Mouse (Mus musculus) cerebellum, adult 8-10 months (tissue): ENCODE results near the gene Sorbs2.

Experiments used
- DNase-seq: peaks from one replicate; pipeline ENCODE4 v3.0.0; 2022

Gene Sorbs2

DNA sequence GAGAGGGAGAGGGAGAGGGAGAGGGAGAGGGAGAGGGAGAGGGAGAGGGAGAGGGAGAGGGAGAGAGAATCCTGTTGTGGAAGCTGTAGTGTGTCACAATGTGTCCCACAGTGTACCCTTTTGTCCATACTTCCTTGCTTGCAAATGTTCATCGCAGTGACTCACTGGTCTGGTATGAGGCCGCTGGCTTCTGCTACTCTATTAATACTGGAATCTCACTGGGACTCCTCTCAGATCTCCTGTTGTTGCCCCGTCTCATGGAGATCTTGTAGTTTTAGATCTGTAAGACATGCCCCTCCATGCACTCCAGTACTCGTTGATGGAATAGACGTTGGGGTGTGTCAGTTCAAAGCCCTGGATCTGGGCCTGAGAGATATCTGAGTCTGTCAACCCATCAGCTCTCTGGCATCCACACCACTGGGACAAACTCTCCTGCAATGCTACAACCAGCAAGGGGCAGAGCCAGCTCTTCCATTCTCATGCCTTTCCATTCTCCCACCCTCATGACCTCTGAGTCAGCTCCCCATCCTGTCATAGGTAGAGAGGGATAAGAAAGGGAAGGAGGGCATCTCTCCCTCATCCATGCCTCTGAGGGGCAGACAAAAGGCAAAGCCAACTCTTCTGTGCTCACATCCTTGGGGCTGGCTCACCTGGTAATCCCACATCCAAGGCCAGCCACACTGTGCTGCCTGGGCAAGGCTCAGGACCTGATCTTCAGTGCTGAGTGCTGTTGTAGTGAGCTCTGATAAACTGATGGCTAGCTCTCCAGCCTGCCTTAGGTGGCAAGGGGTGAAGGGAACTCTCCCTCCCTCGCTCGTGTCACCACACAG lies 72.3 kb downstream of the Sorbs2 start:
- DNase-seq = no peak

DNA sequence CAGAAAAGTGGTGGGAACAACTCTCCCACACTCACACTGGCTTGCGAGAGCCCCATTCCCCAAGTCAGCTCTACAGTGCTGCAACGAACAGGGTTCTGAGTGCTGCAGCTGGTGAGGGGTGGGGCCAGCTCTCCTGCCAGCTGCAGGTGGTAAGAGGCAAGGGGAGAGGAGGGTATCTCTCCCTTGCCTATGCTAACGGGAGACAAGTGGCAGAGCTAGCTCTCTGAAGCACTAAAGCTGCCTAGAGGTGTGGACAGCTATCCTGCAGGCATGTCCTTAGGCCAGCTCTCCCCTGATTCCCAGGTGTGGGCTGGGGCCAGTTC lies 72.9 kb downstream of the Sorbs2 start:
- no peak for DNase-seq

DNA sequence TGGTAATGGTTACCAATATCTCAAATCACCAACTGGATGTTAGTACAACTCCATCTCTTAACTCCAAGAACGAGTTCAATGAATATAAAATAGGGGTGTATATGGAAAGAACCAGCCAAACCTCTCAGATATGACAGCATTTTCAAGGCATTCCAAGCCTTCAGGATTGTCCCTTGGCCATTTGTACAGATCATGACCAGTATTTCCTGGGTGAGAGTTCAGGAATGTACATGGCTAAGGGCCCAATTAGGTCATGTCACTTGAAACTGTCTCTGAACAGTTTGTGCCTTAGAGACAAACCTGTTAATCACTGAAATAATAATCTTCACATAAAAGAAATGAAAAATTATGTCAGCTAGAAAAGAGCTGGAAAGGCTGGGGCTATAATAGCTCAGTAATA lies 76.3 kb downstream of the Sorbs2 start:
- DNase-seq = no peak

DNA sequence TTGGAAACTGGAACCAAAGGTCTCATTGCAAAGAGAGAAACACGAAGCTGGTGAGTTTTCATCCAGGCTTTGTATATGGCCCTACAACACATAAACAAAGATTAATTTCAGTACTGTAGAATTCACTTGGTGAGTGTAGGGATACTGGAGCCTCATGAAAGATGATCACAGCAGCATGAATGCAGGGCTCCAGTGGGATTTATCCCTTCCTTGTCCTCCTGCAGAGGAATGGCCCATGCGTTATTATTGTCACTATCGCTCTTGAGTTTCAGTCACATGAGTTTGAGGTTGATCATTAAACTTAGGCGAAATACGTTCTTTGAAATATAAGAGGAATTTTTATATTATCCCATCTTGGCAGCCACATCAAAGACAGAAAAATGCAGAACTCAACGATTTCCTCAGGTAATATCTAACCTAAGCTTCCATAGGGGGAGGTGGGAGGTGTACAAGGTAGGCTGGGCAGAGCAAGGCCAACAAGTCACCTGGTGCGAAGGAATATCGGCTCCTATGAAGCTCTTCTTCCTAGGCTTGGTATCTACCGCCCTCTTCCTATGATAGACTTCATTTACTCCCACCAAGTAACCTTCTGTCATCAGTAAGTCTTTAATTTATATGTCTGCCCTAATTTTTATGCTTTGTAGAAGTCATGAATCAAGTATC lies 76.9 kb downstream of the Sorbs2 start:
- DNase-seq = no peak

DNA sequence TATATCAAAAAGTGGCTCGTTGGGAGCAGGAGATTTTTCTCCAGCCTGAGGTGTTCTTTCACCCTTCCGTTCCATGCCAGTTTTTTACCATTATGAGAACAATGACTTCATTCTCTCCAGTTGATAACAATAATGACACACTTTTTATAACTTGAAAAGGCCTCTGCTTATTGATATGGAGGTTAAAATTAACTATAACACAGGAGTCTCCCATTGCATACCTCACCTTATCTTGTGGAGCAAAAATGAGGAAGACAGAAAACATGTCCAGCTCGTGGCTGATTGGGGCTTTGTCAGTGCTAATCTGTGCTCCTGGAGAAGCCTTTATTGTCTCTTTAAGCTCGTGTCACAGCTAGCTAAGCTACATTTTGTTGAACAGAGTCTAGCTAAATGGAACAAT lies 77.6 kb downstream of the Sorbs2 start:
- no peak for DNase-seq

DNA sequence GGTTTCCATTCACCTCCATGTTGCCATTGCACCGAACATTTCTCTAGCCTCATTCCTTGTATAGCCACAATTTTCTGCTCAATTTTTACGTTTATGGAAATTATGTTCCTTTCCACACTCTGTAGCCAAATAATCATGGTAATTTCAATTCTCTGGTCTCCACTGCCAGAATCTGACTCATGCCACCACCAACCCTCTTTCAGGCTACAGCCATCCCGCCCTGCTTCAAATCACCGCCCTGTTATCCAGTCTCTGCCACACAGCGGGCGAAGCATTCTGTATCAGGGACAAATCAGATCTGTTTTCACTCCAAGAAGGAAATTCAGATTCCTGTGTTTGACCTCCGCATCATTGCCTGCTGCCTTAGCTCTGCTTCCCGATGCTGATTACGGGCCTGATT lies 79.4 kb downstream of the Sorbs2 start:
- no peak for DNase-seq

DNA sequence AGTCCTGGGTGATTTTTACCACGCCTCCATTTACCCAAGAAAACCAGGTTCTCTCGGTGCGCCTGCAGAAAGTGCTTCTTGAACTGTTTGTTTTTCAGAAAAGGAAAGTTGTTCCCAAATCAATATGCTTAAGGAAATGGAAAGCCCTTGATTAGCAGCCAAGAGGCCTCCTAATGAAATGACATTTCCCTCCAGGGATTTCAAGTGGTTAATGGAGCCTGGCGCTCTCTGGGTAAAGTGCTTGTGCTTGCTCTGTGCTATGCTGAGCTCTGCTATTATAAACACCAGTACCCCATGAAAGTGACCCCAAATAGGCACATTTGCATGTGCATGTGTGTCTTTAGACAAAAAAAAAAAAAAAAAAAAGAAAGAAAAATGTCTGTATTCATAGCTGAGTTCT lies 84.3 kb downstream of the Sorbs2 start:
- no peak for DNase-seq

DNA sequence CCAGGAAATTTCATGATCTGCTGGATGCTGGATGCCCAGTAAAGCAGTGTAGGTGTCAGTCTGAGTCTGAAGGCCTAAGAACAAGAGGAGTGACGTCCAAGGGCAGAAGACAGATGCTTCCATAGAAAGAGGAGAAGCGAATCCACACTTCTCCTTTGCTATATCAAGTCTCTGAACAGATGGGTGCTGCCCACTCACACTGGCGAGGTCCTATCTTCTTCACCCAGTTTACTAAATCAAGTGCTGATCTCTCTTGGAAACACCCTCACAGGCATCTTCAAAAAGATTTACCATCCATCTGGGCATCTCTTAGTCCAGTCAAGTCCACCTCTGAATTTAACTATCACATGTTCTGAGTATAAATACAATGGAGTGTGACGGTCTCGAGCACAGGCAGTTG lies 86.1 kb downstream of the Sorbs2 start:
- no peak for DNase-seq

DNA sequence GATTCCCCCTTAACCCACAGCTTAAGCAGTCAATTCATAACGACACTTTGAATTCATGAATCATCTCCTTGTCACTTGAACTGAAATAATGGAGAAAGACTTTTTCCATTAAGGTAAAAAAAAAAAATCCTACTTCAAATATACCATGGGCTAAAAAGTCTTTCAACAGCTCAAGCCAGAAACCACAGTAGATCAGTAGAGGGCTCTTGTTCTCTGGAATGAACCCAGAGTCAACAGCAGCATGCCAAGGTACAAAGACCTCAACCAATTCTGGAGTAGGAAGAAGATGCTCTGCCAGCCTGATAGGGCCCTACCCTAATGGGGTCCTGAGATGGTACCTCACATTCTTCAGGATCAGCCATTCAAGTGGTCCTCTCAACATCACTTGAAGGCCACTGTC lies 88.4 kb downstream of the Sorbs2 start:
- no peak for DNase-seq

DNA sequence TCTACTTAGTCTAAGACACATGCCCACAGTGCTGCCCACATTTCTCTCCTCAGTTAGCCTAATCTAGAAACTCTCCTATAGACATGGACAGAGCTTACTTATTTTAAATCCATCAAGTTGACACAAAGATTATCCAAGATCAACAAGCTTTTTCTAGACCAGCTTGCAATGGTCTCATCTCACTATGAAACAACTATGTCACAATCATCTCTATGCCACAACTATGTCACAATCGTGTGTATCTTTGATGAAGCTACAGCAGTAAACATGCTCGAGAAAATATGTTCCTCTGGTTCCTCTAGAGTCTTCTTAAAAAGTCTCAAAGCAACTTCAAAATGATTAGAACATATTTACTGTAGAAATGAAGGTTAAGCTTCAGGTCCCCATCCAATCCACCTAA lies 89.0 kb downstream of the Sorbs2 start:
- DNase-seq = no peak

DNA sequence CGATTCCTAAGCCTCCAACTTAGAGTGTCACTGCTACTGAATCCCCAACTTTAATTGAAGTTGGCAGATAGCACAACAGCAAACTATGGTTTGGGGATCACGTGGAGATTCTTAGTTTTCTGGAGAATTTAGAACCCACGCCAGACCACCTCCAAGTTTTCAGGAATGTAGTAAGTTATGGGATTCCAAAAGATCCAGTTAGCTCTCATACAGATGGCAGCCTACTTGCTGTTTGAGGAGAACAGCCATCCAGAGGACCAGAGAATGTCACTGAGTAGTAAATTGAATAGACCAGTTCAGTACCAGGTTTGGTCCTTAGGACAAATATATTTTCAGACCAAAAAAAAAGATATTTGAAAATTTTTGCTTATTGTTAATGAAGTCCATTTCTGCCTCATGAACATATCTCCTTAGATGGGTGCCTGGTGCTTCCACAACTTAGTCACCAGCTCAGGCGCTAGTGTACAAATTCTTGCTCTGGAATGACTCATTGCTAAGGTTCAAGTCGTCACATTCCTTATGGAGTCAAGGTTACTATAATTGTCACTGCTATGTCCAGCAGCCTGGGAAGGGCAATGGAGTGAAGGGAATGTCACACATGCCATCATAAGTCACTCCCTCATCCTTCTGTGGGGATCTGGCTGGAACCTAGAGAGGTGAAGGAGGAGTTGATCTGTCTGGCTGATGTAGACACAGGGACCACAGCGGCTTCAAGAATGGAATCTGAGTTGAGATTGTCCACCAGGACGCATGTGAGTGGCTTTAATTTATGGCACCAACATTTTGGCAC lies 90.2 kb downstream of the Sorbs2 start:
- DNase-seq = no peak

DNA sequence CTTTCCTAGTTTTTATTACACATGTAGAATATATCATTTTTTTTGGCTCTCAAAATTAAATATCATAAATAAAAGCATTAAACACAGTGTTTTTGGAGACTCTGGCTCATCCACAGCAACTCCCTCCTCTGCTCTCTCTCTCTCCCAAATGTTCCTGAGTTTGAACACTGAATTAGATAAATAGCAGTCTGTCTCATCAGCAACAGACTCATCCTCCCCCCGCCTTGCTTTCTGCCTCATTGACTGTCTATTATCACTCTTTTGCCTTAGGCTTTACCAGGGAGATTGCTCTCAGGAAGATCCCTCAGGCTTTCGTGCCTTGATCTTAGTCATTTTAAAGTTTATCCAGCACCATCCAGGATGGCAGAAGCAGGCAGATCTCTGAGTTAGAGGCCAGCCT lies 91.3 kb downstream of the Sorbs2 start:
- DNase-seq = no peak

DNA sequence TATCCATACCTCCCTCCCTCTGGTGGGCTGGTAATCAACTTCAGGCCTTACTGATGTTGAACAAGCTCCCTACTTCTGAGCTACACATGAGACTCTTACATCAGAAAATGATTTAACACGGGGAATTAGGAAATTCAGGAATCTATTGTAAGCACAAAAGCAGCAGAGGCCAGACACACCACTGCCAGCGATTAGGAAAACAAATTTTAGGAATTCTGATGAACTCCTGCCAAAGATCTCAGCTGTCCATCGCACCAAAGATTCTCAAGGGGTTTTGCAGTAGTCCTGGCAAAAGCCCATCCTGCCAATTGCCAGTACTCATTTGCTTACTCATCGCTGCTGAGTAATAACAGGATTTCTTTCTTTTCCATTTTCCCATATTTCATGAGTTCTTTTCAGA lies 94.4 kb downstream of the Sorbs2 start:
- no peak for DNase-seq

DNA sequence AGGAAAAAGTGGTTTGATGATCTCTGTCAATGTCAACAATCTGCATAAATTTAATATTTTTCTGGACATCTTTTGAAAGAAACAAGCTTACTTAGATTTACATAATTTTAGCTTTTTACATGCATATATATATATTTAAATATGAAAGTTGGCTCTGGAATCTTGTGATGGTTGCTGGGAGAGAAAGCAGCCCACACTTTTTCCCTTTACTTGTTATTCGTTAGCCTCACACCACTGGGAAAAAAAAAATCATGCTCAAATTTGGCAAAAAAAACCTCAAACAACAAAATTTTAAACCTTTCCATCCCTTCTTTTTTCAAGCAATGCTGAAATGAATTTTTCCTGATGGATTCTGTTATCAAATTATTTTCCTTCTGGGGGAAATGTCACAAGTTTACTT lies 97.8 kb downstream of the Sorbs2 start:
- DNase-seq = no peak

DNA sequence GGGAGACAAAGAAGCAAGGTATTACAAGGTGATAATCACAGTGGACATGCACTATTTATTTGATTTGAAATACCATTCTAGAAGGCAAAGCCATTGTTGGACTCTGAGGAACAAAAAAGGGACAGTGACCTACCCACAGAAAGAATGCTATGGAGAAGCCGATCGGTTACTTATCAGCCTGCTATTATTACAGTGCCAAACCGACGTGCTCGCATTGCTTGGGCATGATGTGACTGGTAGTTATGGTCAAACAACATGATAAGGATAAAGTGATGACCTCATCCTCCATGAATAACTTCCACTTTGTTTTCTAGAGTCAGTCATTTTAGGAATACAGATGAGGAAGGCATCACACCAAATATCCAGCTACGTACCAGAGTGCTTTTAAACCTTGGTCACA lies 99.4 kb downstream of the Sorbs2 start:
- no peak for DNase-seq

DNA sequence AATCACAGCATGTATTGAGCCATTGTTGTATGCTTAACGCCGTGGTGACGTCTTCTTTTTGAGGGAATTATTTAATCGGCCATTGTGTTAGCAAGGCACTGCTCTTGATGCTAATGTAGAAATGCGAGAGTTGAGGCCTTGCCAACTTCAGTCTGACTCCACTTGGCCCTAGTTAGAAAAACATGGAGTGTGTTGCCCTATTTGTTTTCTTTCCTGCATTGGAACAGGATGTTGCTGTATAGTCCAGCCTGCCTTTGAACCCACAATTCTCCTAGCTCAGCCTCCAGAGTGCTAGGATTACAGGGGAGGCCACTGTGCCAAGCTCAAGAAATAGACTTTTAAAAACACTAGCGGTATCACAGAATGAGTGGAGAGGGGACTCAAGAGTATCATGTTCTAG lies 100.8 kb downstream of the Sorbs2 start:
- DNase-seq = no peak

DNA sequence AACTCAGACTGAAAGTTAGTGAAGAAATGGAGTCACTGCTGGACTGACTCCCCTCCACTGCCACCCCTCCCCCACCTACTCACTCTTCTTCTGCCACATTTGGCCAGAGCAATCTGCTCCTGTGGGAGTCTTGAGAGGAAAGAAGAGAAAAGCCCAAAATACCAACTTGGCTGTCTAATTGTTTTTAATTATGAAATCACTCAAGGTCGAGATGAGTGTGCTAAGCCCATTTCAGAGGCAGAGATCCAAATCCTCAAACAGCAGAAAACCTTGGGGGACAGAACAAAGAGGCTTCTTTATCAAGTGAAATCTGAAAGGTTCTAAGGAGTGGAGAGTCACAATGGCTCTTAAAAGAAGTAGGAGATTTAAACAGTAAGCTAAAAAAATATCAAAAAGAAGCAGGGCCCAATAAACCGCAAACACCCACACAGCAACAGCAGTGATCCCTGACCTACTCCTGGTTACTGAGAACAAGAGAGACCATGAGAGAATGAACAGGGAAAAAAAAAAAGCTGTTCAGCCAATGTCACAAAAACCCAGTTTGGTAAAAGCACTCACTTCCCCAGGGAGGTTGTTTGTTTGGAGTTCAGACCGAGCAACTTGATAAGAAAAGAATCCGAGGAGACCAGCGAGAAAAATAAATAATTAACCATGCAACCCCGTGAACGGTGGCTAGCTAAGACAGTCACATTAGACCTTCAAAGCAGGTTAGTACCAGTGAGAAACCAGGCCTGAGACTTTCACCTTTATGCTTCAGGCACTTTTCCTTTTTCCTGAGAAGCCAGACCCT lies 103.0 kb downstream of the Sorbs2 start:
- DNase-seq = no peak

DNA sequence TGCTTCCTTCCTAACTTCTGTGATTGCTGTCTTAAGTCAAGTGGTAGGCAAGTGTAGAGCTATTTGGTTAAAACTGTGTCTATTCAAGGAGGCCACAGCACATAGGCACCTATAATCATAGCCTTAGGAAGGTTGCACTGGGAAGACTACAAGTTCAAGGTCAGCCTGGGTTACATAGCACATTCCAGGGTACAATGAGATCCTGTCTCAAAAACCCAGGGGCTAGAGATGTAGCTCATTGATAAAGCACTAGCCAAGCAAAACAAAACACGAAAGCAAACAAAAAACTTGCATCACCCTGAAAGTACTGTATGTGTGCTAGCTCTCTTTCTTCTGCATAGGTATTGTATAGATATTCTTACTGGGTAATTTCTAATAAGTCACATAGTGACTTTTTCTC lies 103.7 kb downstream of the Sorbs2 start:
- DNase-seq = no peak

DNA sequence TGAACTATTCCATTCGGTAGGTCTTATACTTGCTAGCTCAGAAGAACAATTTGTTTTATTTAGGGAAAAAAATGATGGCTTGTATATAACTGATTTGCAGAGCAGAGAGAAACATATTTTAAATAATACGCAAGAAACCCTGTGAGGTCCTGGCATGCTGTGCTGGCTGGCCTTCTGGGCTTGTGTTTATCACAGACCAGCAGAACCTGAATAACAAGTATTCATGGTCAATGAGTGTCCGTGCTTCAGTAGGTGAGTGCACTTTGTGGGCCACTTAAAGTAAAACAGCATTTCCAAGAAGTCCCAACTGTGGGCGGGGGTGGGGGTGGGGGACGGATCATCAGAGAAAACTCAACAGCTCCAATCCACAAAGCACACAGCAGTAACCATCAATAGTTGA lies 107.0 kb downstream of the Sorbs2 start:
- no peak for DNase-seq

DNA sequence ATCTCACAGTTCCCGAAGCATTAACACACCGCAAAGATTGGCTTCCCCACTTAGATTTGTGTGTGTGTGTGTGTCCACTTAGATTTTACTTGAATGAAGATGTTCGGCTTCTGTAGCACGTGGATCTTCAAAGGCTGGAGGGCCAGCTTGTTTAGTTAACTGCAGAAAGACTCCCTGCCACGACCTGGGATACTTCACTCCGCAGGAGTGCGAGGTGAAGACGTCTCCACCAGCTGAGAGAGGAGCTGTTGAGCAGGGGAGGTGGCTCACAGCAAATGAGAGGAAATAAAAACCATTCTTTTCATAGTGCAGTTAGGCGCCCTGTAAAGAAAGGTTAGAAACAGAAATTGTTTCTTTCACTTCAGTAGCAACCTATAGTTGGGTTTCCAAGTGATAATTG lies 107.5 kb downstream of the Sorbs2 start:
- DNase-seq = no peak

DNA sequence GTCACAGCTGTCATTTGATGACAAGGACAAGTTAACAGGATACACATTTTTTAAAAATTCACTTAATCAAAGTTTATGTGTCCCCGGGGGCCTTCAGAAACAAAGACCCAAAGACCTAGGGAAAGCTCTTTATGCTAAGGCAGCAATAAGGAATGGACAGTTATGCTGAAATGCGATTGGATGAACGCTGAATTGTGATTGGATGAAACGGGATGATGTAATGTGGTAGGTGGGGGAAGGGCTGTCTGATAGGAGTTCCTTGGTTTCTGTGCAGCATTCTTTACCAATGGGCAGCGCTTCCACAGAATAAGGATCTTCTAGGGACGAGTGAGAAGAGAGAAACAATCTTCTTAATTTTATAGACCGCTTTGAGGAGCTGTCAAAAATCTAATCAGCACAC lies 108.0 kb downstream of the Sorbs2 start:
- DNase-seq = no peak

DNA sequence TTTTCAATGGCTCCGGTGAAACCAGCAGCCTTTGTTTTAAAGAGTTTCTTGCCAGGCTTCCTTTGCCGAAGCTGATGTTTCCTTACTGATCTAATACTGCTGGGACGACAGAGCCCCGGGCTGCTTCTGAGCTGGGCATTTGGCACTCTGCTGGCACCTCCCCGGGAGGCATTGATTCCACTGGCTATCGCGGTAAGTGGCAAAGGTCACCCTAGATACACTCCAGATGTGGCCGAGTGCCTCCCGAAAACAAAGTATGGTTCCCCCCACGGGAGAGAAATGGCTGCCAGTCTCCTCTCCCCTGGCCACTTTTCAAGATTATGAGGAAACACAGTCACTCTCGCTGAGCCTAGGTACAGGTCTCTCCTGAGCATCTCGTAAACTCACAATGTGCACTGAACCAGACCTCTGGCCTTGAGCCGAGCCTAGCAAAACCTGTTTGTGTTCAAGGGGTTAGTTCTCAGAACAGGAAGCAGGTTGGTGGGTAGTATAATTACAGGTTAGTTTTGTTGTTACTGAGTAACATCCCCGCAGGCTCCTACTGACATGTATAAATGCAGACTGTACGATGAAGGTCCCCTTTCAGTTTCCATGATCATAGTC lies 114.1 kb downstream of the Sorbs2 start:
- no peak for DNase-seq

DNA sequence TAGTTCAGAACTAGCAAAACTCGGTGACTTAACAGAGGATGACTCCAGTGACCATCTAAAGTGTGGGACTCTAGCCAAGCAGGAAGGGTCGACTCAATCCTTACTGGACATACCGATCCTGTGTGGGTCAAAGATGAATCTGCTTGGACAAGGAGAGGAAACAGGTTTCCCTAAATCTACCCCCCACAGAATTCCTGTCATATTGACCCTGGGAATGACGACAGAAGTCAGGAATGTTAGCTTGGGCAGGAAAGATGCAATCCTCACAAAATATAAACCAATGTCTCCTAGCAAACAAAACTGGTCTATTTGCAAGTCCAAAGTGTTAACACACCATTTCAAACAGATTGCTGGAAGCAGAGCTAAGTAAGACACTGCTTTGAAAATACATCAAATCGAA lies 118.8 kb downstream of the Sorbs2 start:
- no peak for DNase-seq
